Mouse (Mus musculus): Measurements from ENCODE around the gene Ano10. TPM values are rescaled to one million over a fixed set of nuclear protein-coding genes. Genes with fewer than 3 reads are reported as not detected.

Gene Ano10
- total RNA-seq, 2 experiments from 2014 or later = 7.4 to 14.8 TPM

DNA sequence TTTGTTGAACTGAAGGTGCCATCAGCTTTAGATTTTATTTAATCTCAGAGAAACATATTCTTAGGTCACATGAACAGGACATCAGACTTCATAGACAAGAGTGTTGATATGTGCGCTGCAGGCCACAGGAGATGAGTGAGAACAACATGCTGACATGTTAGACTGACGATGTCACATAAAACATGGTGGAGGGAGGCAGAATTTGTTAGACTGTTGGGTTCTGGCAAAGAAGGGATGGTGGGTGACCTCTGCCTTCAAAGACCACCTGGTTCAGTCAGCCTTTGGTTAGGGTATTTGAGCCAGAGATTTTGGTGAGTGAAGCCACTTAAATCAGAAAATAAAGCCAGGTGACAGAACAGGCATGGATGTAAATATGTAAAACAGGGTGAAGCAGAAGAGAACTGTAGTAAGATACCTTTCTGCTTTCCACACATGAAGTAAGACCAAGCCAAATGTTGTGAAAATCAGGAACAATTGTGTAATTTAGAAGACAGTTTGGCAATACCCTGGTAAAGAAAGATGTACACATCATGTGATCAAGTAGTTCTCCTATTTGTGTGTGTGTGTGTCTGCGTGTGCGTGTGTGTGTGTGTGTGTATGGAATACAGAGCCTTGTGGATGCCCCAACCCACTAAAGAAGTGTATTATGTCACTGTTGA lies 155.7 kb downstream of the Ano10 start:
- no peak for ATAC-seq (replicated peaks; ENCODE audit: low FRiP score, poor library complexity, severe bottlenecking)

GRCm38 (mm10) chr9:122137960-122138359 lies 156.3 kb downstream of the Ano10 start:
- ATAC-seq (replicated peaks; ENCODE audit: low FRiP score, poor library complexity, severe bottlenecking) = no peak

GRCm38 (mm10) chr9:122135885-122136170 lies 158.4 kb downstream of the Ano10 start:
- ATAC-seq (replicated peaks; ENCODE audit: low FRiP score, poor library complexity, severe bottlenecking) = 0 out of 2 replicates have a peak, but pooled peaks have one; percentile 13

DNA sequence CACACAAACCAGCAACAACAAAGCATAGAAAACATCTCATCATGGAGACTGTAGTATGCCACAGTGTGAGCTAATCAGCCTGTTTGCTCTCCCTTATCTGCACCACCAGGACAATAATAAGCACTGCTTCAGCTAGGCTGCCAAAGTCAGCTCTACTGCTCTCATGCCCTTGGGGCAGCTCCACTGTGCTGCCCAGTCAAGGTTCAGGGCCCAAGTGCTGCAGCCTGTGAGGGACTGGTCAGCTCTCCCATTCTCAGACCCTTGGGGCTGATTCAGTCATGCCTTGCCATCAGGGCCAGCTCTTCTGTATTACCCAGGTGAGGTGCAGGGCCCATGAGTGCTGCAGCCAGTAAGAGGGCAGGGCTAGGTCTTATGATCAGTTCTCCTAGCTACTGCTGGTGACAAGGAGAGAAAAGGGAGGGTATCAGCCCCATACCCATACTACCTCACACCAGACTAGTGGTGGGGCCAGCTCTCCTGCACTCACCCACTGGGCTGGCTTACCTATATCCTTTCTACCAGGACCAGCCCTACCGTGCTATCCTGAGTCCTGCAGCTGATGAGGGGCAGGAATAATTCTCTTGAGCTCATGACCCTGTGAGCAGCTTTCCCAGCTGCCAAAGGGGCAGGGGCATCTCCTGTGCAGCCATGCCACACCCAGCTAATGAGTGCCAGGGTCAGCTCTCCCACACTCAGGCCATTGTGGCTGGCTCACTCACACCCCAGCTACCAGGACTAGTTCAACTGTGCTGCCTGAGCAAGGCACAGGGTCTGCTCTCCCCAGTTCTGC lies 158.9 kb downstream of the Ano10 start:
- ATAC-seq (replicated peaks; ENCODE audit: low FRiP score, poor library complexity, severe bottlenecking) = 0 out of 2 replicates have a peak, but pooled peaks have one; percentile 25

GRCm38 (mm10) chr9:122132145-122132544 lies 162.1 kb downstream of the Ano10 start:
- ATAC-seq (replicated peaks; ENCODE audit: low FRiP score, poor library complexity, severe bottlenecking) = no peak

DNA sequence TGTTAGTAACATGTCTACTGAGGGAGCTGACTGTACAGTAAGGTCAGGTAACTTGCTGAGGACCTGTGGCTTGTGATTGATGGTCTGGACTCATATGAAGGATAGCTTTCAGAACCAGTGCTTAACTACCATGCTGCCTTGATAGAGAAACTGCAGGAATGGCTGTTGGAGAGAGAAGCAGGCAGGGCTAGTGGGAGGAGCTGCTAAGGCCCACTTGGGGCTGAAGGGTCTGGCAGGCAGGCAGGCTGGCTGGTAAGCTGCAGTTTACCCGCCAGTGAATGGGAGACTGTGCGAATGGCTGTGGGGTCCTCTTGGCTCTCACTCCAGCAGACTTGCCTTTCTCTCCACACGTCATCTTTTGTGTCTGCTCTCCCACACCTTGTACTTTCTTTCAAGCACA lies 163.6 kb downstream of the Ano10 start:
- no peak for ATAC-seq (replicated peaks; ENCODE audit: low FRiP score, poor library complexity, severe bottlenecking)

GRCm38 (mm10) chr9:122128686-122129085 lies 165.5 kb downstream of the Ano10 start:
- ATAC-seq (replicated peaks; ENCODE audit: low FRiP score, poor library complexity, severe bottlenecking) = no peak

DNA sequence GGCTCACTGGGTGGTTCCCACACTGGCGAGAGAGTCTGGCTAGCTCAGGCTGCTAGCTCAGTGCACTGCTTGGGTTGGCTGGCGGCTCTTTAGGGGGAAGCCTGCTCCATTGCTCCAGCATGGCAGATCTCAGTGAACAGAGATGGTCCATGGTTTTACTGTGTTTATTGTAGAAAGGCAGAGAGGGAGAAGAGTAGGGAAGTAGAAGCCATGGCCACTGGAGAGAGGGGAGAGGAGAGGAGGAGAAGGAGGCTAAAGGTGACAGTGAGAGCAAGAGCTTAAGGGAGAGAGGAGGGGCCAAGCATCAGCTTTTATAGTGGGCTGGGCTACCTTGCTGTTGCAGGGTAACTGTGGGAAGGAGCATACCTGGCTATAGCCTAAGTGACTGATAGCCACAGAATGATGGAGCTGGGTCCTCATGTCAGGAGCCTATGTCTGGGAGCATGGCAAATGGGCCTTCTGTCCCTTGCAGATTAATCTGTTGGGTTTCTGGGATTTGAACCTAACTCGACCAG lies 166.9 kb downstream of the Ano10 start:
- ATAC-seq (replicated peaks; ENCODE audit: low FRiP score, poor library complexity, severe bottlenecking) = no peak

GRCm38 (mm10) chr9:122126790-122127189 lies 167.4 kb downstream of the Ano10 start:
- ATAC-seq (replicated peaks; ENCODE audit: low FRiP score, poor library complexity, severe bottlenecking) = no peak

Other genes with a start within 250 kb of the Ano10 start
- gene Snrk, start 177.2 kb downstream of the Ano10 start, total RNA-seq (2015; ENCODE audit: low replicate concordance) = 4.2 and 10.0 TPM in 2 replicates
- gene Snrk, start 177.2 kb downstream of the Ano10 start, total RNA-seq (2017; ENCODE audit: low replicate concordance) = 10.0 and 28.9 TPM in 2 replicates
- gene Abhd5, start 57.2 kb upstream of the Ano10 start, total RNA-seq (2015; ENCODE audit: low replicate concordance) = 52.3 and 59.8 TPM in 2 replicates
- 55.9 and 70.3 TPM in 2 replicates for gene Abhd5, start 57.2 kb upstream of the Ano10 start, total RNA-seq (2017; ENCODE audit: low replicate concordance)

Data from erythroblast, adult 5-6 weeks (primary cell).